Mouse (Mus musculus) gastrocnemius, postnatal 25 days (tissue): ENCODE results near the gene Clec4b2. TPM values are rescaled to one million over a fixed set of nuclear protein-coding genes. Genes with fewer than 3 reads are reported as not detected.

ENCODE experiments used
- total RNA-seq, 2 experiments: library from RNA; stranded (reverse); gene quantifications; 1 replicate in 1 of 2; 2 replicates in 1 of 2; pipeline ENCODE4 v1.2.3; 2021

Clec4b2 gene
- total RNA-seq, 2 experiments from 2014 or later: not detected

Other genes with a start within 250 kb of the Clec4b2 start
- 1 to 10 TPM; 1.1 to 1.2 TPM for gene Clec4a3, start 220.4 kb upstream of the Clec4b2 start, total RNA-seq
- not detected for gene Clec4a4, start 182.5 kb upstream of the Clec4b2 start, total RNA-seq
- gene Clec4b1, start 122.9 kb upstream of the Clec4b2 start, total RNA-seq: not detected
- under 1 TPM; 0.43 to 0.72 TPM for gene Clec4a2, start 66.5 kb upstream of the Clec4b2 start, total RNA-seq
- gene Clec4n, start 57.0 kb downstream of the Clec4b2 start, total RNA-seq: not detected
- not detected for gene Clec4d, start 89.2 kb downstream of the Clec4b2 start, total RNA-seq
- gene Clec4e, start 117.0 kb downstream of the Clec4b2 start, total RNA-seq: not detected
- gene Vmn2r19, start 135.4 kb downstream of the Clec4b2 start, total RNA-seq: not detected
- not detected for gene Vmn2r20, start 245.2 kb downstream of the Clec4b2 start, total RNA-seq